Mouse (Mus musculus) splenic B cell, adult 2 months (primary cell): Measurements from ENCODE around the gene Sppl3.

Source experiments
- DNase-seq: peaks from one replicate; pipeline ENCODE4 v3.0.0-alpha.2; 2011; ENCODE audit warnings: low read depth, low spot score
- H3K27me3 ChIP-seq: 2 replicates; pipeline ENCODE4 v1.6.1; 2012; ENCODE audit warnings: mild to moderate bottlenecking, low read length, moderate library complexity, mixed read lengths; ENCODE audit not compliant: control insufficient read depth, poor library complexity, insufficient read depth, severe bottlenecking
- H3K36me3 ChIP-seq: 2 replicates; pipeline ENCODE4 v1.6.1; 2012; ENCODE audit warnings: mild to moderate bottlenecking, low read length, moderate library complexity, mixed read lengths; ENCODE audit not compliant: control insufficient read depth, poor library complexity, insufficient read depth, severe bottlenecking

Gene Sppl3

DNA sequence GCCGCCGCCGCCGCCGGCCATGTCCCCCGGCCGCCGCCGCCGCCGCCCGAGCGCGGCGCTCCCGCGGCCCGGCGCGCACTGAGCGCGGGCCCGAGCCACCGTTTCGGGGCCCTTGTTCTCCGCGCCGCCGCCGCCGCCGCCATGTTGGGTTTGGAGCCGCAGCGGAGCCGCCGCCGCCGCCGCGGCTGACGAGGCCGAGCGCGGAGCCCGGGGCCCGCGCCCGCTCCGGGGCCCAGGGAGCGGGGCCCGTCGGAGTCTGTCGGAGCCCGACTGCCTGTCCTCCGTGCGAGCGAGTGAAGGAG is 231 bp downstream of the Sppl3 start:
- DNase-seq = no peak
- Histone ChIP-seq H3K36me3 (0 out of 2 replicates have a peak, but pooled peaks cover 1% of the 10 kb centered on the region), H3K27me3 (no peaks in the 10 kb centered on the region)

DNA sequence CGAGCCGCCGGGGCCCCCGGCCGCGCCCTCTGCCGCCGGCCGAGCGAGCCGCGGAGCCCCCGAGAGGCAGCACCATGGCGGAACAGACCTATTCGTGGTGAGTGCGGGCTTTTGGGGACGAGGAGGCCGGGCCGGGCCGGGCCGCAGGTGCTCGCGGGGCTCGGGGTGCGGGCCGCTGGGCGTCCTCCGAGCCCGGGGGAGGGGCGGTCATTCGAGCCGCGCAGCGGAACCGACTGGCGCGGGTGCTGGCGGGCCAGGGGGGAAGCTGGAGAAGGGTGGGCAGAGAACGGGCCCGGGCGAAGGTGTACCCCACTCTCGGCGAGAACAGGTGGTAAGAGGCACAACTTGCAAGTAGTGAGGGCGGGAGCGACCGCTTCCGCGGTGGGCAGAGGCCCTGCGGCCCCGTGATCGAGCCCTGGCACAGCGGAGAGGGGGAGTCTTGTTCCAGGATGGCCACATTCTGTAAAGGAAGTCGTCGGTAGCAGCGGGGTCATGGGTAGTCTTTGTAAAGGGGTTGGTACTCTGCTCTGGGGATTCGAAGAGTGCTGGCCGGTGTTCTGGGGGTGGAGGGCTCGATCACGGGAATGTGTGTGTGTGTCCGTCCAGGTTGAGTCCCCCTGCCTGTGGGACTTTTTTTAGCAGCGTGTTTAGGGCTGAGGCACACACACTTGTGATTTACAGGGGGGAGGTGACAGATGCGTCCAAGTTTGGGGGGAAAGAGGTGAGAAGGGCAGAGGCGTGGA is 753 bp downstream of the Sppl3 start:
- DNase-seq = peak; percentile 64
- Histone ChIP-seq H3K36me3 (0 out of 2 replicates have a peak, but pooled peaks cover 1% of the 10 kb centered on the region), H3K27me3 (no peaks in the 10 kb centered on the region)

DNA sequence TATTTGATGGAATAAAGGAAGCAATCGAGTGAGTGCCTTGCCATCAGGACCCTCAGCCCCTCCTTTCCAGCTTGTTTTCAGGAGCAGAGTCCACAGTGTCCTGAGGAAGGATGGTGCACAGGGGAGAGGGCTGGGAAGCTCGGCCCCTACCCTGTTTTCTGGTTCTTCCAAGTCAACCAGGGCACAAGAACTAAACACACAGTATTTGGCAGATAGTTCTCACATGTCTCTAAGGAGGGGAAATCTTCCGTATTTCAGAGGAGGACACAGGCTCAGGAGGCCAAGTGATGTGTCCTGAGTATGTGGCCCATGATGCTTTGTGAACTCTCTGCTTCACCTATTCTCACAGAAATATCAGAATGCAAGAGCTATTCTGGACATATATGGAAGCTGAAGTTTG is 2.5 kb downstream of the Sppl3 start:
- H3K27me3 ChIP-seq = no peaks in the 10 kb centered on the region
- 0 out of 2 replicates have a peak, but pooled peaks cover 1% of the 10 kb centered on the region for H3K36me3 ChIP-seq
- no peak for DNase-seq

GRCm38 (mm10) chr5:115014570-115014969 is 3.6 kb downstream of the Sppl3 start:
- Histone ChIP-seq H3K36me3 (0 out of 2 replicates have a peak, but pooled peaks cover 1% of the 10 kb centered on the region), H3K27me3 (no peaks in the 10 kb centered on the region)
- no peak for DNase-seq

DNA sequence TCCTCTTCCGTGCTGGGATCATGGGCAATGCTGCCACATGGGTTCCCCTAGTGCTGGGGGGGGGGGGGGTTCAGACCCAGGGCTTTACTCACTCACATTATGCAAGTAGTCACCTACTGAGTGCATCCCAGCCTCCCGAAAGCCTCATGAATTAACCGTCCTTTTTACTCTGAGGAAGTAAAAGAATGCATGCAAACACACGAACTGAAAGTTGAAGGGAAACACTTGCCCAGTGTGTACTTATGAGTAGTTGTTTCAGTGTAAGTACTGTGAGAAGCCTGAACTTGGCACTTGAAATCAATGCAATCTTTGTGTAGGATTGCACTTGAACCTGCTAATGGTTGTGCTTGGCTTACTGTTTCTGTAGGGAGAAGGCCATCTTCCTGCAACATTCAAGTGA is 4.2 kb downstream of the Sppl3 start:
- no peak for DNase-seq
- Histone ChIP-seq H3K27me3 (no peaks in the 10 kb centered on the region), H3K36me3 (0 out of 2 replicates have a peak, but pooled peaks cover 1% of the 10 kb centered on the region)

GRCm38 (mm10) chr5:115018270-115018669 is 7.3 kb downstream of the Sppl3 start:
- Histone ChIP-seq H3K36me3 (0 out of 2 replicates have a peak, but pooled peaks cover 1% of the 10 kb centered on the region), H3K27me3 (no peaks in the 10 kb centered on the region)
- no peak for DNase-seq

GRCm38 (mm10) chr5:115018813-115019212 is 7.9 kb downstream of the Sppl3 start:
- Histone ChIP-seq H3K27me3 (no peaks in the 10 kb centered on the region), H3K36me3 (0 out of 2 replicates have a peak, but pooled peaks cover 1% of the 10 kb centered on the region)
- DNase-seq = no peak

GRCm38 (mm10) chr5:115022021-115022420 is 11.1 kb downstream of the Sppl3 start:
- DNase-seq = no peak
- no peaks in the 10 kb centered on the region for H3K36me3 ChIP-seq
- H3K27me3 ChIP-seq = no peaks in the 10 kb centered on the region

DNA sequence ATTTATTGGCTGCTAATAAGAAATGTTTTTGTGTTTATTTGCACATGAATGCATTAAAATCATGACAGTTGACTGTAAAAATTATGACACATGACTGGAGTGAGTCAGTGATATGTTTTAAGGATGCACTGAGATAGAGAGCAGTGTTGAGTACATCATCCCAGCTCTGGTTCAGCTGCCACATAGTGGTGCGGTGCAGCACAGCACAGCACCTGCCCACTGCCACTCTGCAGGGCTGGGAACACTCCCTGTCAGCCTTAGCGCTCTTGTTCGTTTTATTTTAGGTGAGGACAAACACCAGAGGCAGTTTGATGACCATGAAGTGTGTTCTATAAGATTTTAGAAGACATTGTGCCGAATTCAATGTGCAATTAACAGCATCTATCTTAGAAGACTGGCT is 15.2 kb downstream of the Sppl3 start:
- Histone ChIP-seq H3K36me3 (no peaks in the 10 kb centered on the region), H3K27me3 (no peaks in the 10 kb centered on the region; the same call in 1 of the 2 replicates)
- DNase-seq = no peak

- H3K27me3 ChIP-seq = no peaks in the 10 kb centered on the region; the same call in 1 of the 2 replicates
- no peaks in the 10 kb centered on the region for H3K36me3 ChIP-seq
- no peak for DNase-seq
Observed at GRCm38 (mm10) chr5:115027109-115027508, 16.2 kb downstream of the Sppl3 start.

DNA sequence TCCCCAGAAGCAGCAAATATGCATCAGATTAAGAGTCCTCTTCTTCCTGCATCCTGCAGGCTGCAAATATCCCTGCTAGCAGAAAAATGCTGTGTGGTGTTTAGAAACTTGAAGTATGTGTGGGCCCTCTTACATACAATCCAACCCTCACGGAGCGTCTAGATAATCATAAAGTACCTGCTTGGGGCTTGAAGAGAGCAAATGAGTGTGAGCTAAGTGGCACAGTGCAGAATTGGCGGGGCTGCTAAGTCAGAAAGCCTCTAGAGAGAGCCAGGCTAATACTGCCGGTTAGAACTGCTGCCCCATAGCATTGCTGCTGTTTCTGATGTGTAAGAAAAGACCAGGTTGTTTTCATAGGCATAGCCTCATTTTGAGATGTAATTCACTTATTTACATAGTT is 18.0 kb downstream of the Sppl3 start:
- H3K36me3 ChIP-seq = no peaks in the 10 kb centered on the region
- no peaks in the 10 kb centered on the region; the same call in 1 of the 2 replicates for H3K27me3 ChIP-seq

GRCm38 (mm10) chr5:115029509-115029908 is 18.6 kb downstream of the Sppl3 start:
- Histone ChIP-seq H3K27me3 (no peaks in the 10 kb centered on the region; the same call in 1 of the 2 replicates), H3K36me3 (no peaks in the 10 kb centered on the region)
- no peak for DNase-seq

More for the DNA sequence above, 18.0 kb downstream of the Sppl3 start:
- DNase-seq = no peak

- DNase-seq = no peak
- Histone ChIP-seq H3K36me3 (no peaks in the 10 kb centered on the region), H3K27me3 (no peaks in the 10 kb centered on the region; the same call in 1 of the 2 replicates)
Observed at GRCm38 (mm10) chr5:115031576-115031975, 20.6 kb downstream of the Sppl3 start.

GRCm38 (mm10) chr5:115032620-115033019 is 21.7 kb downstream of the Sppl3 start:
- DNase-seq = no peak
- Histone ChIP-seq H3K27me3 (no peaks in the 10 kb centered on the region; the same call in 1 of the 2 replicates), H3K36me3 (no peaks in the 10 kb centered on the region)

DNA sequence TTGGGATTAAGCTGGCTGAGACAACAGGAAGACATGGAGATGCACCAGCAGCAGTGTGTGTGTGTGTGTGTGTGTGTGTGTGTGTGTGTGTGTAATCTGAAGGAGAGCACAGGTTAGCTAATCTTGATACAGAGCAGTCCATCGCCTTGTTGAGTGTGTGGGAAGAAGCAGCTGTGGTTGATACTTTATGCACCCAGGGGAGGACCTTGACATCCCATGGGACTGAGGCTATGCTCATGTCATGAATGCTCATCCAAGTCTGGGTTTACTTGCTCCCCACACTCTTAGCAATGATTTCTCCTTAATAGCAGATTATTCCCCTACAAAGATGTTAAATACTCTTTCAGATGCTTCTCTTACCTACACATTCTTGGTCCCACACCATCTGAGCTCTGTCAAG is 24.3 kb downstream of the Sppl3 start:
- peak; percentile 59 for DNase-seq
- H3K36me3 ChIP-seq = no peaks in the 10 kb centered on the region
- no peaks in the 10 kb centered on the region for H3K27me3 ChIP-seq

DNA sequence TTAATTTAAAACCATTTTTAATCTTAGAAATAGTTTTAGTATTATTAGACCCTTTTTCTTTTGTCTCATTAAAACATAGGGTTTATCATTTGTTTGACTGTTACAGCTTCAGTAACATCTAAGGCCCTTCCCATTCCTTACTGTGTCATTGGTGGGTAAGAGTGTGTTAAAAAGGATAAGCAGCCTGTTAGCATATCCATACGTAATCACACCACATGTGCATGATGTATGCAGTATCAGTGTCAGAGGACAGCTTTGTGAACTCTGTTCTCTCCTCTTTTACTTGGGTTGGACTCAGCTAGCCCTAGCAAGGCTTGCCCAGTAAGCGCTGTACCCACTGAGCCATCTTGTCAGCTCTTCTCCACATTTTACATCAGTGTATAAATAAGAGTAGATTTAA is 26.2 kb downstream of the Sppl3 start:
- no peak for DNase-seq
- no peaks in the 10 kb centered on the region for H3K36me3 ChIP-seq
- no peaks in the 10 kb centered on the region for H3K27me3 ChIP-seq
